Mouse (Mus musculus): ENCODE results near the gene Gps2.

The Gps2 gene

DNA sequence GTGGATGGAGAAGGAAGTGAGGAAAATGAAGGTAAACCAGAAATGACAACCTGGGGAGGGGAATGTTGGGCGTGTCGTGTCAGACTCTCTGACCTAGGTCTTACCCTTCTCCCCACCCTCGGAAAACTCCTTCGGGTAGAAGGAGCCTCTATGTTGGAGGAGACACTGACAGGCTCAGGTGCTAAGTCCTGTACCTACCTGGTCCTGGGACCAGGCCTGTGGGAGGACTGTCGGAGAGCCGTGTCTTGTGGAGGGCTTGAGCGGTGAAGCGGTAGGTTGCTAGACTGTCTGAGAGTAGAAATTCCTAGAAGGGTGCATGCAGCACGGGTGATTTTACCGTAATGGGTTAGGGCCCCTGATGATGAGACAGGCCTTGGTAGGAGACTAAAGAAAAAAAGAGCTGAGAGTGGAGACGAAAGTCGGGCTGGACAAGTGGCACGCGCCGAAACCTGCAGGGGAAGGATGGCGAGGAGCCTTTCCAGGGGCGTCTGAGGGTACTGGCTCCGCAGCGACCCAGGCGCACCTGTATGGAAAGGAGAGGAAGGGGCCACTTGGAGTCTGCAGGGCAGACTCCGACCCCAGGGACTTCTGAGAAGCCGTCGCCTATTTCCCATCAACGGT is 51.1 kb downstream of the Gps2 start, which contains the start of gene Cldn7:
Gene Cldn7, plus strand, starts transcription at position 130 of the 621 bp plus-strand sequence.
- DNase-seq (ENCODE audit: low spot score in 2 of 2): no peak

DNA sequence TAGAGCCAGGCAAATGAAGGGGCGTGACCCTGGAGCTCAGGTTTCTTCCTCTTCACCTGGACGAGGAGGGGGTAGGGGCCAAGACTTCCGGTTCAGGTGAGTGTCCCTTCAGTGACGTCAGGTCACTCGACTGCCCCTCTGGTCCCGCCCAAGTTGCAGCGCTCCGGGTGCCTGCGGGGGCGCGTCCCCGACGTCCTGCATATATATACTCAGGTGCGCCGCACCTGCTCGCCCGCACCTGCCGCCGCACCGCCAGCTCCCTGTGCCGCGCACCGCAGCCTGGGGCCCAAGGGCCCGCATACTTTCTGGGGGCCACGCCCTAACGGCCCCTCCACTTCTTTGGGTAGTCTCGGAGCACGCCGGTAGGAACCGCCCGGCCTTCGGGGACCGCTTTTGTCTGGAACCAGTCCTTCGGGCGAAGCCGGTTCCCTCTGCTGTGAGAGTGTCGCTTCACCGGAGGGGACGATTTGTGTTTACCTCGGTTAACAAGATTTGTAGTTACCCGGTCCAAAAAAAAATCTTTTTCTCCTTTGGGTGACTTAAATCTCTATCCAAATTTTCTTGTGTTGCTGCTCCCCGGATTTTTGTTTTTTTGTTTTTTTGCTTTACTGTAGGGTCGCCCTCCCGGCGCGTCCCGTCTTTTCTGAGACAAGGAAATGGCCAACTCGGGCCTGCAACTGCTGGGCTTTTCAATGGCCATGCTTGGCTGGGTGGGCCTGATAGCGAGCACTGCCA is 51.8 kb downstream of the Gps2 start:
- no peak for DNase-seq (ENCODE audit: low spot score in 2 of 2)
